Mouse (Mus musculus) lung, postnatal 4 days (tissue): ENCODE results near the gene Gdpgp1.
A peak's percentile ranks its signal among the peaks of the same experiment; 100 is the strongest.

Experiments used
- DNase-seq, 2 experiments: peaks; one replicate each; pipeline ENCODE4 v3.0.0; 2021

Gdpgp1 gene

DNA sequence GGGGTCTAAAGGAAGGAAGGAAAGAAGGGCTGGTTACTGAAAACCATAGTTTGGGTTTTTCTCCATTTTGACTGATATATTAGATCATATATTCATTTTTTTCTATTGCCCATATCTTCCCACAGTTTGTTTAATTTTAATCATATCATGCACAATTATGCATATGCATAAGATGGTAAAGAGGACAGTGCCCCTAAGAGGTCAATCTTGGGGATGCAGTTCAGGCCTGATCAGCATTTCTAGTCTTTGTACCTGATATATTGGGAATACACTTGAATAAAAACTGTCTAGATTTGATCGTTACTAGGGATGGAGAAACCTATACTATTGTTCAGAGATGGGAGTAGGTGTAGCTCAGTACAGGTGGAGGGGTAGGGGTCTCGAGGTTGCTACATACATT, 48.3 kb downstream of the Gdpgp1 start:
- DNase-seq: no peak

DNA sequence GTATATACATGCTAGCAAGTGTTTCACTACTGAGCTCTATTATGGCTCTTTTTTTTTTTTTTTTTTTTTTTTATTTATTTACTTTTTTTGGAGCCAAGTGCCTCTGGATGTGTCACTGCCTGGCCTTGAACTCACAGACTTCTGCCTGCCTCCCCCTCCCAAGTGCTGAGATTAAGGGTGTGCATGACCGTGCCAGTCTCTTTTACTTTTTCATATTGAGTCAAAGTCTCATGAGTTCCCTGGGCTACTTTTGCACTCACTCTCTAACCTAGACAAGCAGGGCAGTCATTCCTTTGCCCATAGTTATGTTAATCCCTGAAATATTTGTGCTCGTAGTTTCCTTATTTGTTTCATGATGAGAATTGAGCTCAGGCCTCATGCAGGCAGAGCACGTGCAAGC, 49.0 kb downstream of the Gdpgp1 start:
- DNase-seq: no peak

DNA sequence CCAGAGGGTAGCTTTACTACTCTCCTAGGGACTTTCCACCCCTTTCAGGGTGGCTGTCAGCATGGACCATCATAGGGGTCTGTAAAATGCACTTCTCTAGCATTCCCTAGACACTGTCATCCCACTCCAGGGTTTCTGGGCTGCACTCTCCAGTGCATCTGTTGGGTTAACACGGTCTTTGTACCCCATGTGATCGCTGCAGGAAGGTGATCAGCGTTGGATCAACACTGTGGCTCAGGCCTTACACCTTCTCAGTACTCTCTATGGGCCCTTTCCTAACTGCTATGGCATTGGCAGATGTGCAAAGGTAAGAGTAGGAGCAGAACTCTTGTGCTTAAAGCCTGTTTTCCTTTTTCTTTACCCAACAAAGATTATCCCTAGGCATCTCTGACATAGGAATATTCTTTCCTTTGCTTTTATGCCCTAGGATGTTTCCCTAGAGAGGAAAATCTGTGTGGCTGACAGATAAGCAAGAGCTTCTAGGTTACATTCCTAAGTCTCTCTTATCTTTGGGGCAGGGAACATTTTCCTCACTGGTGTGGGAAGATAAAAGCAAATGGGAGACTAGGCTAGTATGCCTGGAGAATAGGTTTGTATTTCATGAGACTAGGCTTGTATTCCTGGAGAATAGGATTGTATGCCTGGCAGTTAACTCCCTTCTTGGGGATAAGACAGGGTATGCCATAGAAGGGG, 50.7 kb downstream of the Gdpgp1 start:
- DNase-seq: no peak

DNA sequence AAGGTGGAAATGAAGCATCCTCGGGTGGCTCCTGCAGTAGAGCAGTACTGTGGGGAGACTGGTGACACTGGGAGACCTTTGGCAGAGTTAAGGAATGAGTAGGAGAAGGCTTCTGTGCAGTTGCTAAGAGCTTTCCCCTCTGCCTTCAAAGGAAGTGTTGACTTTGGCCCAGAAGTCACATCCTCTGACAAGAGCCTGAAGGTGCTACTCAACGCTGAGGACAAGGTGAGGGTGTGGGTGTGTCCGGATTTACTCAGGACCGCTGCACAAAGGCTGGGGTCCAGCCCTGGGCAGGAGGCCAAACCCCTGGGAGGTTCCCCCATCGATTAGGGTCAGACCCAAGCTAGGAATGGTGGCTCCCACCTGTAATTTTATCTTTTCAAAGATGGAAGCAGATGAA, 51.7 kb downstream of the Gdpgp1 start:
- DNase-seq: peak; percentile 29 to 60

DNA sequence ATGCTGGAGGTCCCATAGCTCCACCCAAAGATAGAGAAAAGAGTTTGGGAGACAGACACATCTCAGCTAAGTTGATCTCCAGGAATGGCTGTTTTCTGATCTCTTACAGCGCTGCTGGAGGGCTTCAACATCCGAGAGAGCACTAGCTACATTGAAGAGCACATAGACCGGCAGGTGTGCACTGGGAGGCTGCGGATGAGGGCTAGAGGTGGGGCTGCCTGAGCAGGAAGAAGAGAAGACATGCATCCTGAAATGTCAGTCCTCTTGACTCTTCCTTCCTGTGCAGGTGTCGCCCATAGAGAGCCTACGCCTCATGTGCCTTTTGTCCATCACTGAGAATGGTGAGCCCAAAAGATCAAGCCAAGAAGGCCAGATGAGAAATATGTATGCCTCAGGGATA, 53.1 kb downstream of the Gdpgp1 start:
- DNase-seq: no peak

DNA sequence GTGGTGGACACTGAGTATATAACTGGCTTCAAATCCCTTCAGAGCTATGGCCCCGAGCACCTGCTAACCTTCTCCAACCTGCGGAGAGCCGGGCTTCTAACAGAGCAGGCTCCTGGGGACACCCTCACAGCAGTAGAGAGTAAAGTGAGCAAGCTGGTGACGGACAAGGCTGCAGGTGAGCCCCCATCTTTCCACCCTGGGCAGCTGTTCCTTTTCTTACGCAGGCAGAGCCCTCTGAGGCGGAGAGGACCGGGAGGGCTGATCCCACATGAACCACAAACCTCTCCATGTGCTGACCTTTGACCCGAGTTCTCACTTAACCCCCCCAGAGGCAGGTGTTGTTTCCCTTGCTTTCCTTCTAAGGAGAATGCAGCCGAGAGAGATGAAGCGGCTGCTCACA, 55.1 kb downstream of the Gdpgp1 start:
- no peak for DNase-seq
